Mouse (Mus musculus): Measurements from ENCODE around the gene Mark3.

Mark3 gene

GRCm38 (mm10) chr12:111560286-111560685 is 14.0 kb upstream of the Mark3 start:
- no peak for DNase-seq (ENCODE audit: low spot score)

GRCm38 (mm10) chr12:111562276-111562814 is 12.0 kb upstream of the Mark3 start:
- no peak for DNase-seq (ENCODE audit: low spot score)

- no peak for DNase-seq (ENCODE audit: low spot score)
Measured at GRCm38 (mm10) chr12:111563076-111563629, 11.2 kb upstream of the Mark3 start.

- DNase-seq (ENCODE audit: low spot score), result no peak
Measured at GRCm38 (mm10) chr12:111565363-111565762, 9.0 kb upstream of the Mark3 start.

- DNase-seq (ENCODE audit: low spot score), result no peak
Measured at GRCm38 (mm10) chr12:111568836-111569235, 5.5 kb upstream of the Mark3 start.

GRCm38 (mm10) chr12:111572406-111572805 is 1.9 kb upstream of the Mark3 start:
- no peak for DNase-seq (ENCODE audit: low spot score)

- DNase-seq (ENCODE audit: low spot score), result no peak
Measured at GRCm38 (mm10) chr12:111573315-111573714, 1.0 kb upstream of the Mark3 start.

- DNase-seq (ENCODE audit: low spot score), result peak; percentile 53
Measured at GRCm38 (mm10) chr12:111574887-111575838, 840 bp downstream of the Mark3 start.

GRCm38 (mm10) chr12:111583058-111583457 is 8.7 kb downstream of the Mark3 start:
- peak; percentile 34 for DNase-seq (ENCODE audit: low spot score)

- no peak for DNase-seq (ENCODE audit: low spot score)
Measured at GRCm38 (mm10) chr12:111584401-111584800, 10.1 kb downstream of the Mark3 start.

- DNase-seq (ENCODE audit: low spot score), result no peak
Measured at GRCm38 (mm10) chr12:111587252-111587651, 12.9 kb downstream of the Mark3 start.

- no peak for DNase-seq (ENCODE audit: low spot score)
Measured at GRCm38 (mm10) chr12:111592407-111593021, 18.2 kb downstream of the Mark3 start.

- DNase-seq (ENCODE audit: low spot score), result no peak
Measured at GRCm38 (mm10) chr12:111593775-111594174, 19.5 kb downstream of the Mark3 start.

- no peak for DNase-seq (ENCODE audit: low spot score)
Measured at GRCm38 (mm10) chr12:111597310-111597709, 23.0 kb downstream of the Mark3 start.

- no peak for DNase-seq (ENCODE audit: low spot score)
Measured at GRCm38 (mm10) chr12:111598902-111599301, 24.6 kb downstream of the Mark3 start.

- no peak for DNase-seq (ENCODE audit: low spot score)
Measured at GRCm38 (mm10) chr12:111599640-111600039, 25.3 kb downstream of the Mark3 start.

GRCm38 (mm10) chr12:111603871-111604270 is 29.5 kb downstream of the Mark3 start:
- no peak for DNase-seq (ENCODE audit: low spot score)

- DNase-seq (ENCODE audit: low spot score), result no peak
Measured at GRCm38 (mm10) chr12:111605619-111606018, 31.3 kb downstream of the Mark3 start.

GRCm38 (mm10) chr12:111608015-111608414 is 33.7 kb downstream of the Mark3 start:
- no peak for DNase-seq (ENCODE audit: low spot score)

GRCm38 (mm10) chr12:111614475-111615141 is 40.3 kb downstream of the Mark3 start:
- DNase-seq (ENCODE audit: low spot score), result no peak

GRCm38 (mm10) chr12:111618266-111618665 is 43.9 kb downstream of the Mark3 start:
- no peak for DNase-seq (ENCODE audit: low spot score)

- peak; percentile 19 for DNase-seq (ENCODE audit: low spot score)
Measured at GRCm38 (mm10) chr12:111648061-111648645, 73.8 kb downstream of the Mark3 start.
